Mouse (Mus musculus): Measurements from ENCODE around the gene Pacrg. TPM values are rescaled to one million over a fixed set of nuclear protein-coding genes. Genes with fewer than 3 reads are reported as not detected.

The Pacrg gene
- polyA plus RNA-seq, 1 experiment from 2014 or later = 3.1 TPM

GRCm38 (mm10) chr17:10410597-10411476 lies 429.3 kb downstream of the Pacrg start:
- POLR2A ChIA-PET = interaction anchor here (0.6 kb wide), 2 partner anchors 142 to 216 kb away, joined by 3 to 6 read pairs; no protein-coding TSS in a partner anchor
- no peak for TF ChIP-seq CTCF (IDR thresholded peaks at IDR 0.05)
- no peaks in the 10 kb centered on the region for H3K27me3 ChIP-seq
- CTCF ChIA-PET = no interaction called here
- peak; percentile 53 for ATAC-seq
- DNase-seq (ENCODE audit: low read depth, low spot score) = peak; percentile 30
- in situ Hi-C loops (cut with MboI; ENCODE audit: low pct_unique_long_range_greater_than_20kb) = no loop called here

DNA sequence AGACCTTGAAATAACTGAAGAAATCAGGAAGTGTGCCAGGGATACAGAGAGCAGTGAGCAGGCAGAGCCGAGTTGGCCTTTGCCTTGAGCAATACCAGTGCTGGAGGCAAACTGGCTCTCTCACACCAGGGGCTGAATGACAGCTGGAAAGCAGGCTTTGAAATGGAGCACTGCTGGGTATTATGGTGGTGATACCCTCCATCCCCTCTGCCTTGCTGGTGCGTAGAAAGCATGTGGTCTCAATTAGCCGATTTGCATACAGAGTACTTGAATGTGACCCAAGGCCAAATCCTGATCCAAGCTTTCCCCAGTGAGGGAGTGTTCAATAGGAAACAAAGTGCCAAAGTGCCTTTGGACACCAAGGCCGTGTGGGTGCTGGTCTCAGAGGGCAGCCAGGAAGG lies 431.4 kb downstream of the Pacrg start:
- no peaks in the 10 kb centered on the region for H3K27me3 ChIP-seq
- CTCF ChIA-PET = no interaction called here
- in situ Hi-C loops (cut with MboI; ENCODE audit: low pct_unique_long_range_greater_than_20kb) = no loop called here
- TF ChIP-seq CTCF (IDR thresholded peaks at IDR 0.05) = no peak
- DNase-seq (ENCODE audit: low read depth, low spot score) (no peak), ATAC-seq (no peak)
- POLR2A ChIA-PET = no interaction called here

DNA sequence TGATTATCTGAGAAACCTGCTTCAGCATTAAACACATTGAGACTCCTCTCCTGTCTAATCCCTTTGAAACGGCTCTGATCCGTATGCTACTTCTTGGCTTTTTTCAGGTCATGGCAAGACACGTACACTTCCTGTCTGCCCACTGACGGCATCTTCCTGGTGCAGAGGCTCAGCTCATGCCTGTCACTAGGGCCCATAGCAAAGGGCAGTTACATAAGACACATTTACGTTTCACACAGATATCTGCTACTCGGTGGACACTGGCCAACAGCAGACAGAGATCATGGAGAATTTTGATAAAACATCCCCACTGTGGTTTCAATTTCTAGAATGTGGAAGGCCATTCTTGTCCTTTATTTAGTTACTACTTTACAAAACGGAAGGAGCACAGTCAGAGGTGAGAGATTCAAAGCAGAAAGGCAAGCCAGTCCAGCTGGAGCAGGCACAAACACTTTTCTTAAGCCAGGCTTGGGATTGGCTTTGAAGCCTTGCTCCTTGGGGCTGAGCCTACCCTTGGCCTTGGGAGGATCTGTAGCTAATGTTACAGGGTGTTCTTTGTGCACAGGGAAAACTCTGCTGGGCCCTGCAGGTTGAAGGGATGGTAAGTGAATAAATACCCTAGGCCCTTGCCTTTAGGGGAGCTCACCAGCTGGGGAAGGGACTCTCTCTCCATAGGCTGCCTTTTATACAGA lies 432.9 kb downstream of the Pacrg start:
- DNase-seq (ENCODE audit: low read depth, low spot score) = no peak
- ChIA-PET CTCF (no interaction called here), POLR2A (no interaction called here)
- no peak for TF ChIP-seq CTCF (IDR thresholded peaks at IDR 0.05)
- H3K27me3 ChIP-seq = no peaks in the 10 kb centered on the region
- in situ Hi-C loops (cut with MboI; ENCODE audit: low pct_unique_long_range_greater_than_20kb) = no loop called here
- ATAC-seq = no peak

DNA sequence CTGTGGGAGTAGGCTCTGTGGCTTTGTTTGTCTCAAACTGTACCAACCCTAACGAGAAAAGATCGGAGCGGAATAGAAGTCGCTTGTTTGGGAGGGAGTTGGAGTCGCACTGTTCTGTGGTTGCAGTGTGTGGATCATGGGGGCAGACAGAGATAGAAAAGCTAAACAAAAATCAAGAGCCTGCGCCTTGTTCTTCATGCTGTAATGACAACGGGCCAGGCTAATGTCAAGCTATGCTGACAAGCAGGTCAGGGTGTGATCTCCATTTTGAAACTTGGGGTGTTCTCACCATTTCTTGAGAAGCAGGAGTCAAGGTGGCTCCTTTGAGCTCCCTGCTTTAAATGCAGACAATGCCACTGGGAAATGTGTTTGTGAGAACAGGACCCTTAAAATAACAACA lies 433.8 kb downstream of the Pacrg start:
- ATAC-seq = no peak
- in situ Hi-C loops (cut with MboI; ENCODE audit: low pct_unique_long_range_greater_than_20kb) = no loop called here
- H3K27me3 ChIP-seq = no peaks in the 10 kb centered on the region
- no peak for TF ChIP-seq CTCF (IDR thresholded peaks at IDR 0.05)
- ChIA-PET CTCF (no interaction called here), POLR2A (no interaction called here)
- no peak for DNase-seq (ENCODE audit: low read depth, low spot score)

GRCm38 (mm10) chr17:10405906-10406305 lies 434.2 kb downstream of the Pacrg start:
- ChIA-PET POLR2A (no interaction called here), CTCF (no interaction called here)
- in situ Hi-C loops (cut with MboI; ENCODE audit: low pct_unique_long_range_greater_than_20kb) = no loop called here
- ATAC-seq (no peak), DNase-seq (ENCODE audit: low read depth, low spot score) (no peak)
- no peak for TF ChIP-seq CTCF (IDR thresholded peaks at IDR 0.05)
- H3K27me3 ChIP-seq = no peaks in the 10 kb centered on the region

GRCm38 (mm10) chr17:10403186-10403585 lies 436.9 kb downstream of the Pacrg start:
- no peaks in the 10 kb centered on the region for H3K27me3 ChIP-seq
- ATAC-seq = no peak
- no peak for DNase-seq (ENCODE audit: low read depth, low spot score)
- no peak for TF ChIP-seq CTCF (IDR thresholded peaks at IDR 0.05)
- POLR2A ChIA-PET = no interaction called here
- in situ Hi-C loops (cut with MboI; ENCODE audit: low pct_unique_long_range_greater_than_20kb) = no loop called here
- CTCF ChIA-PET = interaction anchor here (2.0 kb wide), 1 partner anchor 10 kb away, joined by 4 read pairs; no protein-coding TSS in a partner anchor

GRCm38 (mm10) chr17:10402064-10402640 lies 438.0 kb downstream of the Pacrg start:
- CTCF ChIA-PET = no interaction called here

DNA sequence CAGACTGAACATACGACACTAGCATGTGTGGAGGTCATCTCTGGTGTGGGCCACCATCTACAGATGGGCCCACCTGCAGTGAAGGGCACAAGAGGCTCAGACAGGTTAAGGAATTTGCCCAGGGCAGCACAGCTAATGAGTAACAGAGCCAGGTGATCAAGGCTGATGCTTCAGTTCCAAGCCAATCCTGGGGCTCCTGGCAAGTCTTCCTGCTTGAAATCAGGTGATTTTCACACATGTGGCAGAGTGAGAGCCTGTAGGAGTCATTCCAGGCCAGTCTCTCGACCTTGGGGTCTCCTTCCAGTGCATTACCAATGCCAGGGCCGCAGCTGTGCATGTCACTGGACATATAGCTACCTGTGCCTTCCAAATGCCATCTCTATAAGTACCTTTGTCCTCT lies 438.6 kb downstream of the Pacrg start:
- in situ Hi-C loops (cut with MboI; ENCODE audit: low pct_unique_long_range_greater_than_20kb) = no loop called here
- CTCF ChIA-PET = no interaction called here
- no peak for ATAC-seq
- POLR2A ChIA-PET = interaction anchor here (0.7 kb wide), 1 partner anchor 816 kb away, joined by 3 read pairs; no protein-coding TSS in a partner anchor
- H3K27me3 ChIP-seq = no peaks in the 10 kb centered on the region
- no peak for DNase-seq (ENCODE audit: low read depth, low spot score)
- TF ChIP-seq CTCF (IDR thresholded peaks at IDR 0.05) = no peak

More at GRCm38 (mm10) chr17:10402064-10402640, 438.0 kb downstream of the Pacrg start:
- no peak for TF ChIP-seq CTCF (IDR thresholded peaks at IDR 0.05)
- ATAC-seq (no peak), DNase-seq (ENCODE audit: low read depth, low spot score) (no peak)
- H3K27me3 ChIP-seq = no peaks in the 10 kb centered on the region
- POLR2A ChIA-PET = interaction anchor here (0.7 kb wide), 1 partner anchor 815 kb away, joined by 3 read pairs; no protein-coding TSS in a partner anchor
- in situ Hi-C loops (cut with MboI; ENCODE audit: low pct_unique_long_range_greater_than_20kb) = no loop called here

DNA sequence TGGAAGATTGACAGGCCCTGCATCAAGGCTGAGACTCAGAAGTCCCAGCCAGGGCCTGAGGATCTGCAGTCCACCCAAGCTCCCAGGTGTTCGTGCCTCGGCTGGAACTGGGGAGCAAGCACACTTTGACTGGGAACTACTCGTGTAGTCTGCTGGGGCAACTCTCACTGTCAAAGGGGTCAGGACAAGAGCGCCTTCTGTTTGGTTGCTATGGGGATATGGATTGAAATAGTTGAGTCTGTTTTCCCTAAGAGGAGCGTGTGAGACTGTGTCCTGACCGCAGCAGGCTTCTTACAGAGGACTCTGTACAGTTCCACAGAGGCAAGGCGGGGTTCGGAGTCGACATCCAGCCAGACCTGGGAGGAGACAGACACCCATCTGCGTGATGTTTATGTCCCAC lies 440.4 kb downstream of the Pacrg start:
- DNase-seq (ENCODE audit: low read depth, low spot score) (no peak), ATAC-seq (no peak)
- ChIA-PET CTCF (no interaction called here), POLR2A (no interaction called here)
- no peak for TF ChIP-seq CTCF (IDR thresholded peaks at IDR 0.05)
- in situ Hi-C loops (cut with MboI; ENCODE audit: low pct_unique_long_range_greater_than_20kb) = no loop called here
- H3K27me3 ChIP-seq = no peaks in the 10 kb centered on the region

- no peak for DNase-seq (ENCODE audit: low read depth, low spot score)
- ATAC-seq = no peak
- H3K27me3 ChIP-seq = no peaks in the 10 kb centered on the region
- POLR2A ChIA-PET = no interaction called here
- no peak for TF ChIP-seq CTCF (IDR thresholded peaks at IDR 0.05)
- CTCF ChIA-PET = no interaction called here
- in situ Hi-C loops (cut with MboI; ENCODE audit: low pct_unique_long_range_greater_than_20kb) = no loop called here
These were observed 441.2 kb downstream of the Pacrg start for GRCm38 (mm10) chr17:10398871-10399270.
